In the genomic region with DNA sequence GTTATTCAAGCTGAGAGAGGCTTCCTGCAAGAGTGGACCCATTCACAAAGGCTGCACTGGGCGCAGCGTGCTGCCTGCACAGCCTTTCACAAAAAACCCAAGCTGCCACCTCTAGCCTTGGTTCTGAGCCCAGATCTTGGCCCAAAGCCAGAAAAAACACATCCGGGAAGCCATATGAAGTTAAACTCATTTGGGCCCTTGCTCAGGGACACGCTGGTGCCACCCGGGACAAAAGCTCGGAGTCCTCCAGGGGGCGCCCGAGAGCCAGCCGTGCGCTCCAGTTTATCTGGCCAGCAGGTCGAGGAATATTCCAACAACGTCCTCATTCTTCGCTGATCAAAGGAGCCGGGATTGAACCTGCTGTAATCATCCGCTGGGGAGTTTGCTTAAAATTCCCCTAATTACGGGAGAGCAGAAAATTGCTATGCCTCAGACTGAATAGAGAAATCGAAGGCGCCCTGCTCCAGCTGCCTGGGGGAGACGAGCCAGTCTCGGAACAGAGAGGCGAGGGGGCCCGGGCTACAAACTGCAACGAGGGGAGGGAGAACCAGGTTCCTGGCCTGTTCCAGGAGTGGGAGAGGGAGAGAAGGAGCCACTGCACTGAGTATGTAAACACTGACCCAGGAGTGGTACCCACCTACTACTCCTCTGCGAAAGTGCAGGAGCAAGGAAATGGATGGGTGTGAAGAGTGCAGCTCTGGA, we compare ENCODE assay signal across 8 mouse cellular contexts.
DNase-seq lines count a peak whose midpoint lies in the region; ATAC-seq and TF ChIP-seq lines count a peak whose summit lies in the region.

No protein-coding gene starts in this region.

- no peaks in the 10 kb centered on the region for H3K36me3 ChIP-seq in embryonic facial prominence, embryonic 12.5 days
- no peaks in the 10 kb centered on the region for H3K36me3 ChIP-seq in midbrain, postnatal 0 days (ENCODE audit: insufficient read depth, low read length)

- no peak overlapping the region for H3K9ac ChIP-seq in embryonic facial prominence, embryonic 12.5 days
- H3K9ac ChIP-seq in midbrain, postnatal 0 days (replicated peaks; ENCODE audit: low read length, poor library complexity, severe bottlenecking), result no peak overlapping the region

- peak overlapping the region; percentile 28; the same call in 1 of the 2 replicates for H3K4me2 ChIP-seq in embryonic facial prominence, embryonic 12.5 days (replicated peaks)
- H3K4me2 ChIP-seq in midbrain, postnatal 0 days (ENCODE audit: low read depth, low read length, poor library complexity, severe bottlenecking), result no peak overlapping the region

- ATAC-seq in CD4-positive, CD25-positive, alpha-beta regulatory T cell, adult 4 months, result no peak
- peak; percentile 35; the same call in 1 of the 2 replicates for ATAC-seq in embryonic facial prominence, embryonic 12.5 days (ENCODE audit: insufficient number of reproducible peaks, insufficient read depth, low FRiP score, low TSS enrichment)
- ATAC-seq in midbrain, postnatal 0 days (ENCODE audit: low FRiP score), result peak; percentile 57

- TF ChIP-seq CTCF in midbrain, postnatal 0 days (IDR thresholded peaks at IDR 0.05), result peak; percentile 91

- peaks cover 17% of the 10 kb centered on the region; the same call in 1 of the 2 replicates for H3K27me3 ChIP-seq in embryonic facial prominence, embryonic 12.5 days
- H3K27me3 ChIP-seq in midbrain, postnatal 0 days (ENCODE audit: insufficient read depth, low read length), result no peaks in the 10 kb centered on the region

- H3K27ac ChIP-seq in embryonic facial prominence, embryonic 12.5 days, result no peak overlapping the region
- no peak overlapping the region for H3K27ac ChIP-seq in midbrain, postnatal 0 days (ENCODE audit: low read depth, low read length)

- no peaks in the 10 kb centered on the region for H3K4me1 ChIP-seq in embryonic facial prominence, embryonic 12.5 days
- peaks cover 3% of the 10 kb centered on the region for H3K4me1 ChIP-seq in midbrain, postnatal 0 days (ENCODE audit: insufficient read depth, low read length)

- peak; percentile 76 for DNase-seq in CD4-positive, CD25-positive, alpha-beta regulatory T cell, adult 2 months (ENCODE audit: low read depth, low spot score)
- DNase-seq in heart, adult 11 months, result peak; percentile 93
- DNase-seq in kidney, adult 11 months, result peak; percentile 72
- DNase-seq in left cerebral cortex, postnatal 25 days (ENCODE audit: low spot score in 2 of 2), result peak; percentile 72 to 73
- peak; percentile 85 for DNase-seq in midbrain, postnatal 0 days (ENCODE audit: low spot score)
- peak; percentile 28 to 85 for DNase-seq in spleen, postnatal 4 days (ENCODE audit: low spot score in 2 of 2)

- 10% methylated on average over 24 of the region's 24 CpGs for WGBS in embryonic facial prominence, embryonic 12.5 days
- 8% methylated on average over 24 of the region's 24 CpGs for WGBS in midbrain, postnatal 0 days

- no peak overlapping the region for H3K4me3 ChIP-seq in embryonic facial prominence, embryonic 12.5 days
- no peak overlapping the region for H3K4me3 ChIP-seq in midbrain, postnatal 0 days (ENCODE audit: low read depth, low read length)

- intact Hi-C loops in left cerebral cortex, postnatal 25 days (cut with DNase I), result loop anchor here (1.0 kb wide), 1 partner anchor 52 kb away; no protein-coding TSS in a partner anchor

- H3K9me3 ChIP-seq in embryonic facial prominence, embryonic 12.5 days, result no peaks in the 10 kb centered on the region
- H3K9me3 ChIP-seq in midbrain, postnatal 0 days (ENCODE audit: low read length), result no peaks in the 10 kb centered on the region
